Mouse (Mus musculus) skeletal muscle tissue, adult 2 months (tissue): ENCODE data around the gene Dmac1.
A peak's percentile ranks its signal among the peaks of the same experiment; 100 is the strongest.
"Not testable (repeated sequence)": the region's sequence is repeated elsewhere in the genome, so short reads cannot be mapped to it uniquely, and the experiment has no call there.

Source experiments
- DNase-seq: peaks from one replicate; pipeline ENCODE4 v3.0.0-alpha.2; 2012; ENCODE audit warnings: low read depth, low spot score

Dmac1 gene

GRCm38 (mm10) chr4:75278197-75279175 is at the start of gene Dmac1:
Gene Dmac1, minus strand, starts transcription at chr4:75278305.
- DNase-seq = peak; percentile 88

- DNase-seq = no peak
Measured at GRCm38 (mm10) chr4:75315431-75315830, 37.3 kb upstream of the Dmac1 start.

GRCm38 (mm10) chr4:75315007-75315406 is 36.9 kb upstream of the Dmac1 start:
- no peak for DNase-seq

GRCm38 (mm10) chr4:75311918-75312317 is 33.8 kb upstream of the Dmac1 start:
- DNase-seq = no peak

GRCm38 (mm10) chr4:75311305-75311704 is 33.2 kb upstream of the Dmac1 start:
- no peak for DNase-seq

- DNase-seq = no peak
Measured at GRCm38 (mm10) chr4:75300205-75300972, 22.3 kb upstream of the Dmac1 start.

GRCm38 (mm10) chr4:75292315-75292714 is 14.2 kb upstream of the Dmac1 start:
- DNase-seq = no peak

GRCm38 (mm10) chr4:75291142-75291541 is 13.0 kb upstream of the Dmac1 start:
- no peak for DNase-seq

- DNase-seq = no peak
Measured at GRCm38 (mm10) chr4:75277467-75278196, 473 bp downstream of the Dmac1 start.

GRCm38 (mm10) chr4:75275737-75276136 is 2.4 kb downstream of the Dmac1 start:
- no peak for DNase-seq

GRCm38 (mm10) chr4:75267866-75268265 is 10.2 kb downstream of the Dmac1 start:
- no peak for DNase-seq

- no peak for DNase-seq
Measured at GRCm38 (mm10) chr4:75266773-75267550, 11.1 kb downstream of the Dmac1 start.

GRCm38 (mm10) chr4:75264219-75264618 is 13.9 kb downstream of the Dmac1 start:
- no peak for DNase-seq

GRCm38 (mm10) chr4:75263556-75264129 is 14.5 kb downstream of the Dmac1 start:
- no peak for DNase-seq

GRCm38 (mm10) chr4:75262423-75262822 is 15.7 kb downstream of the Dmac1 start:
- DNase-seq = no peak

GRCm38 (mm10) chr4:75260156-75260555 is 17.9 kb downstream of the Dmac1 start:
- DNase-seq = no peak

- DNase-seq = no peak
Measured at GRCm38 (mm10) chr4:75259447-75259846, 18.7 kb downstream of the Dmac1 start.

- DNase-seq = not testable (repeated sequence)
Measured at GRCm38 (mm10) chr4:75234602-75235001, 43.5 kb downstream of the Dmac1 start.
